Mouse (Mus musculus) liver, adult 2 months (tissue): ENCODE measurements around the gene Pigs. TPM values are rescaled to one million over a fixed set of nuclear protein-coding genes. Genes with fewer than 3 reads are reported as not detected.
A peak's percentile ranks its signal among the peaks of the same experiment; 100 is the strongest.

Experiments
- DNase-seq: peaks from one replicate; pipeline ENCODE4 v3.0.0-alpha.2; 2011; ENCODE audit warnings: low read depth, low spot score; ENCODE audit errors: extremely low read depth
- H3K27ac ChIP-seq: fragments of 200-500 bp; replicated peaks from 2 replicates; pipeline ENCODE4 v1.5.1; 2012; ENCODE audit warnings: low read depth, mild to moderate bottlenecking, control low read depth, inconsistent platforms, low read length; ENCODE audit not compliant: insufficient read depth
- H3K27me3 ChIP-seq: fragments of 200-500 bp; 2 replicates; pipeline ENCODE4 v1.6.1; 2012; ENCODE audit warnings: mild to moderate bottlenecking, moderate library complexity, low read length, inconsistent platforms; ENCODE audit not compliant: control insufficient read depth, insufficient read depth
- H3K36me3 ChIP-seq: fragments of 200-500 bp; 2 replicates; pipeline ENCODE4 v1.6.1; 2012; ENCODE audit warnings: low read length, inconsistent platforms; ENCODE audit not compliant: control insufficient read depth, insufficient read depth
- H3K4me1 ChIP-seq: fragments of 200-500 bp; 2 replicates; pipeline ENCODE4 v1.6.1; 2011; ENCODE audit warnings: low read length; ENCODE audit not compliant: control insufficient read depth, insufficient read depth
- H3K4me3 ChIP-seq: fragments of 200-500 bp; 2 replicates; pipeline ENCODE4 v1.5.1; 2011; ENCODE audit warnings: low read depth, mild to moderate bottlenecking, control low read depth, low read length, moderate library complexity; ENCODE audit not compliant: insufficient read depth
- H3K79me2 ChIP-seq: fragments of 200-500 bp; 2 replicates; pipeline ENCODE4 v1.6.1; 2012; ENCODE audit warnings: inconsistent platforms, mild to moderate bottlenecking, low read length, moderate library complexity; ENCODE audit not compliant: control insufficient read depth, insufficient read depth
- H3K9ac ChIP-seq: fragments of 200-500 bp; 2 replicates; pipeline ENCODE4 v1.6.1; 2012; ENCODE audit warnings: low read depth, mild to moderate bottlenecking, control low read depth, inconsistent platforms, low read length
- CTCF ChIP-seq: fragments of 200-500 bp; IDR thresholded peaks from 2 replicates; pipeline ENCODE4 v1.5.1; 2011; ENCODE audit warnings: low read depth, low read length, control low read depth
- POLR2A ChIP-seq: fragments of 200-500 bp; IDR thresholded peaks from 2 replicates; pipeline ENCODE4 v1.6.1; 2011; ENCODE audit warnings: low read length, control low read depth; ENCODE audit not compliant: insufficient read depth; ENCODE audit errors: extremely low read depth
- WGBS: fragments of 180-500 bp; shearing (Covaris S2); methylation state at CpG from one replicate; pipeline ENCODE4 v1.1.7; 2018; 5-methylcytosine and 5-hydroxymethylcytosine counted together
- polyA plus RNA-seq: library from polyadenylated mRNA; depleted of rRNA; stranded (reverse); fragments of >200 nt; gene quantifications from 2 replicates; pipeline ENCODE4 v1.2.3, GENCODE M21; 2012
- total RNA-seq: library from RNA; depleted of rRNA; stranded (reverse); fragments of >200 nt; gene quantifications from 2 replicates; pipeline ENCODE4 v1.2.3, GENCODE M21; 2014

Pigs gene
- total and polyA plus RNA-seq, 2 experiments = 6.6 to 35.5 TPM

DNA sequence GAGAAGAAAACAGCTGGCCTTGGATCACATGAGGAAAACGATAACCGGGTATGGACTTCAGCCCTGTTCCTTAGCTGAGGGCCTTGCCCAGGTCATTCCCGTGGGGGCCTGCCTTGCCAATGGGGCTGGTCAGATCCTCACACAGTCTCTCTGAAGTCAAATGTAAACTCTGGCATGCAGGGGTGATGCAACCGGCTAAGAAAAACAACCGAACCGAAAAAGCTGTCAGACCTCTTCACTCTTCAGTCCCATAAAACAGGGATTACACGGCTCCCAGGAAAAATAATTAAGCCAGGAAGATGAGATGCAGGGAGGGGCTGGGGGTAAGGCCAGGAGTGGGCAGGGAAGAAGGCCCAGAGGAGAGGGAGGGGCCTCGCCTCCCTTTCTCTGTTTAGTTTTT, 35.9 kb downstream of the Pigs start:
- TF ChIP-seq CTCF (no peak), POLR2A (no peak)
- Histone ChIP-seq H3K4me3 (no peak overlapping the region), H3K9ac (no peak overlapping the region), H3K4me1 (no peaks in the 10 kb centered on the region), H3K27ac (no peak overlapping the region), H3K36me3 (no peaks in the 10 kb centered on the region), H3K79me2 (no peaks in the 10 kb centered on the region), H3K27me3 (no peaks in the 10 kb centered on the region)
- DNase-seq = no peak
- whole genome bisulfite sequencing = 26% methylated on average over 8 of the region's 8 CpGs

DNA sequence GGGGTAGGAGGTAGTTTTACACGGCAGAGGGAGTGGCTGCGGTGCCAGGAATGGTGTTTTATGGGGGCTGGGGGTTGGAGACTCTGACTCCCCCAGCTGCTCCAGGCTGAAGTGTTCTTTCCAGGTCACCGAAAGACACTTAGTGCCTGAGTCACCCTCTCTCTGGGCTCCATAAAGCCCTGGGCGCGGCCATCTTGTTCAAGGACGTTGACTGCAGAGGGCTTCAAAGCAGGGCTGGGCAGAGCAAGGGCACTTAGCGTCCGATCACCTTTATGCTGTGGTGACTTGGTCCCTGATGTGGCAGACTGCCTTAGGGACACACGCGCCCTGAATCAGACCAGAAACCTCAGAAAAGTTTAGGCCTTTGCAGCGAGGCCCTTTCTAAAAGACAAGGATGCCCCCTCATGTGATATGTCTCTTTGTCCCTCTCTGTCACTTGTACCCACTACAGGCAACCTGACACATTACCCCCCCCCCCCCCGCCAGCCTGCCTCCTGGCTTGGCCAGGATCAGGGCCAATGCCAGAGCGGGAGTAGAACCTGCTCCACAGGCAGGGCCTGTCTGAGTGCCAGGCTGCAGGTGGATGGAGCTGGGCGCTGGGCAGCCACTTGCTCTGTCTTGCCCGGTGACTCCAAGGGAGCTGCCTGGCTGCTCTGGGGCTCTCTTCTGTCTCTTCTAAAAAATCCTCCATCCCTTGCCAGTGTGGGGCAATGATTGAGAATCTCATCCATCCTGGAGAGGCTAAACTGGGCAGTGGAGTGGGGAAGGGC, 39.4 kb downstream of the Pigs start:
- WGBS = 96% methylated on average over 15 of the region's 15 CpGs
- Histone ChIP-seq H3K4me3 (no peak overlapping the region), H3K79me2 (no peaks in the 10 kb centered on the region), H3K36me3 (no peaks in the 10 kb centered on the region), H3K27ac (no peak overlapping the region), H3K27me3 (no peaks in the 10 kb centered on the region), H3K9ac (no peak overlapping the region), H3K4me1 (no peaks in the 10 kb centered on the region)
- no peak for DNase-seq
- TF ChIP-seq CTCF = no peak
- no peak for TF ChIP-seq POLR2A

DNA sequence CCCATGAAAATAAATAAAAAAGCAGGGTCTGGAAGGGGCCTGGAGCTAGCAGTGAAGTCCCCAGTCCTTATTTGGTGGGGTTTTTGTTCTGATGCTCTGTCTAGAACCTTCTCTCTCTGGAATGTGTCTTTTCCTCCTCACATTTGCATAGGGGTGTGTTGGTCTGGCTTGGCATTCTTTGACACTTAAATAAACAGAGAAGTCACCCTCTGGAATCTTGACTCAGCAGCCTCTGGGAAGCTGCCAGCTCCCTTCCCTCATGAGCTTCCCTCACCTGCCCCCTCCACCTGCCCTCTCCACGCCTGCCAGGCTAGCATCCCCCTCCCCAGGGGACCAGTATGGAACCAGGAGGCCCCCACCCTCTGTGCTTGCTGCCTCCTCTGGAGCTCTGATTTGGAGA, 42.2 kb downstream of the Pigs start:
- Histone ChIP-seq H3K4me3 (no peak overlapping the region), H3K27ac (no peak overlapping the region), H3K36me3 (no peaks in the 10 kb centered on the region), H3K79me2 (no peaks in the 10 kb centered on the region), H3K27me3 (no peaks in the 10 kb centered on the region), H3K9ac (no peak overlapping the region), H3K4me1 (0 out of 2 replicates have a peak, but pooled peaks cover 3% of the 10 kb centered on the region)
- no peak for DNase-seq
- WGBS = 53% methylated on average over 1 of the region's 1 CpGs
- no peak for TF ChIP-seq POLR2A
- TF ChIP-seq CTCF = no peak

DNA sequence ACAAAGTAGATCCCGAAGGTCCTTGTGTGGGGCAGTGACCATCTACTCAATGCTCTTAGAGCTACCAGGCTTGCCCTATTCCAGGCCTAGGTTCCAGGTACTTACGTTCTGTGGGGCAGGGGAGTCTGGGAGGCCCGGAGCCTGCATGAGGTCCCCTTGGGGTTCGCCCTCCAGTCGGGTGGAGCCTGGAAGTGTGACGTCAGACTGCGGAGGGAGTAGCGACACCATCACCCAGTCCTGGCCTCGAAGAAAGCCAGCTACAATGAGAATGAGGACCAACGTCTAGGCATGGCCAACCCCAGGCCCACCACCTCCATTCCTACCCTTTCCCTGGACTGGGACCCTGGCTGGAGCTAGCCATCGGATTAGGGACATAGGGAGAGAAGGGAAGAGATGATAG, 43.5 kb downstream of the Pigs start:
- 97% methylated on average over 11 of the region's 11 CpGs for WGBS
- no peak for TF ChIP-seq POLR2A
- TF ChIP-seq CTCF = no peak
- DNase-seq = no peak
- H3K79me2 ChIP-seq = no peaks in the 10 kb centered on the region
- no peak overlapping the region for H3K9ac ChIP-seq
- no peak overlapping the region for H3K27ac ChIP-seq
- H3K4me3 ChIP-seq = no peak overlapping the region
- H3K36me3 ChIP-seq = no peaks in the 10 kb centered on the region
- 0 out of 2 replicates have a peak, but pooled peaks cover 3% of the 10 kb centered on the region for H3K4me1 ChIP-seq
- H3K27me3 ChIP-seq = no peaks in the 10 kb centered on the region

DNA sequence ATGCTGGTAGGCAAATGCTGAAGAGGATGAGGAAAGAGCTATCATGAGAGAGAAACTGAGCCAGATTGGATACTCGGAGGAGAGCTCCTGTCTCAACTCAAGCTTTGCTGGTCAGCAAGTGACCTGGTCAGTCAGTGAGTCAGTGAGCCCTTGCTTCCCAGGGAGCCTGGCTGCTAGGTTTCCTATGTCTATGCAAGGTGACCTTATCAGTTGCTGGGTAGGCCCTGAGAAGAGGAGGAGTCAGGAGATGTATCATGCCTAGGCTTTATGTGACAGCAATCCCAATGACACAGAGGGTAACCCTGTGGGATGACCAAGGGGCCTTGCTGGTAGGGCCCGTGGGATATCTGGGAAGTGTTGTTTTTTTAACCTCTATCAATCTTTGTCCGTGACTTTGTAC, 44.0 kb downstream of the Pigs start:
- no peak for DNase-seq
- 61% methylated on average over 3 of the region's 3 CpGs for WGBS
- no peaks in the 10 kb centered on the region for H3K36me3 ChIP-seq
- H3K27me3 ChIP-seq = no peaks in the 10 kb centered on the region
- no peak overlapping the region for H3K4me3 ChIP-seq
- no peak overlapping the region for H3K27ac ChIP-seq
- no peak overlapping the region for H3K9ac ChIP-seq
- 0 out of 2 replicates have a peak, but pooled peaks cover 3% of the 10 kb centered on the region for H3K4me1 ChIP-seq
- no peaks in the 10 kb centered on the region for H3K79me2 ChIP-seq
- TF ChIP-seq POLR2A (no peak), CTCF (no peak)

DNA sequence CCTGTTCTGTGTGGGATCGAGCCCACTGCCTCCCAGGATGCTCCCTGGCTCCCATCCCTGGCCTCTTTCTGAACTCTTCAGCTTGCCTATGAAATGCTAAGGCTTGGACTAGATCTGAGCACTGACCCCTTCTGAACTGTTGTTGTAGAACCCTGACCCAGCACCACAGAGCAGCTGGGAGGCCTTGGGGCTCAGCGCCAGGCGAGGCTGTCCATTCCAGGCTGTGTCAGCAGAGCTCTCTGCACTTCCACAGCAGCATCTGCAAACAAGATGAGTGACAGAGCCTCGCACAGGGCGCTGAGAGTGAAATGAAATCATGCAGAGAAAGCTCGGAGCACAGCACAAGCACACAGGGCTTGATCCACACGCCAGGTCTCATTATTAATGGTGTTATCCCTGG, 44.4 kb downstream of the Pigs start:
- H3K4me1 ChIP-seq = 0 out of 2 replicates have a peak, but pooled peaks cover 3% of the 10 kb centered on the region
- no peak overlapping the region for H3K4me3 ChIP-seq
- H3K79me2 ChIP-seq = no peaks in the 10 kb centered on the region
- H3K27me3 ChIP-seq = no peaks in the 10 kb centered on the region
- H3K9ac ChIP-seq = no peak overlapping the region
- 22% methylated on average over 7 of the region's 7 CpGs for WGBS
- no peak for TF ChIP-seq CTCF
- no peak for TF ChIP-seq POLR2A
- no peaks in the 10 kb centered on the region for H3K36me3 ChIP-seq
- DNase-seq = peak; percentile 66
- no peak overlapping the region for H3K27ac ChIP-seq
